Mouse (Mus musculus) layer of hippocampus, postnatal 25 days (tissue): ENCODE results near the gene Pcyt2. TPM values are rescaled to one million over a fixed set of nuclear protein-coding genes. Genes with fewer than 3 reads are reported as not detected.

ENCODE experiments used
- DNase-seq, 2 experiments: peaks; one replicate each; pipeline ENCODE4 v3.0.0; 2022; ENCODE audit warnings: mixed read lengths in 2 of 2, low spot score in 1 of 2; ENCODE audit errors: extremely low spot score in 1 of 2
- microRNA-seq, 2 experiments: library from miRNA; unstranded; fragments of <30 nt; microRNA quantifications; one replicate each; pipeline ENCODE4 v1.2.0; 2021
- total RNA-seq, 2 experiments: library from RNA; stranded (reverse); gene quantifications; 2 replicates each; pipeline ENCODE4 v1.2.3; 2021

Gene Pcyt2
- total RNA-seq, 2 experiments from 2014 or later: 133 to 162 TPM

GRCm38 (mm10) chr11:120571754-120572416, 45.9 kb downstream of the Pcyt2 start:
- no peak for DNase-seq

- no peak for DNase-seq
Observed at GRCm38 (mm10) chr11:120571122-120571521, 46.6 kb downstream of the Pcyt2 start.

- DNase-seq: no peak
Observed at GRCm38 (mm10) chr11:120568324-120568723, 49.4 kb downstream of the Pcyt2 start.

- no peak for DNase-seq
Observed at GRCm38 (mm10) chr11:120565114-120565513, 52.6 kb downstream of the Pcyt2 start.

GRCm38 (mm10) chr11:120562949-120563348, 54.8 kb downstream of the Pcyt2 start:
- no peak for DNase-seq

- DNase-seq: no peak
Observed at GRCm38 (mm10) chr11:120560952-120561728, 56.6 kb downstream of the Pcyt2 start.

Small RNA genes lying within 50 kb of the gene (microRNA-seq; reads per million reads assigned to microRNA genes)
- gene Mir6936: 0.37 to 3.2 reads per million in 2 experiments

Other genes starting within 250 kb of the Pcyt2 start
- gene Faap100, start 239.2 kb downstream of the Pcyt2 start, total RNA-seq: 10 to 100 TPM; 16.2 to 17.1 TPM
- 10 to 100 TPM; 62.4 to 63.0 TPM for gene Nploc4, start 180.2 kb downstream of the Pcyt2 start, total RNA-seq
- 1 to 10 TPM in 1 of 2 experiments, under 1 TPM in 1; 0.32 to 6.8 TPM for gene Tspan10, start 175.3 kb downstream of the Pcyt2 start, total RNA-seq
- under 1 TPM; 0.56 to 0.59 TPM for gene Pde6g, start 164.4 kb downstream of the Pcyt2 start, total RNA-seq
- 10 to 100 TPM; 15.5 to 16.2 TPM for gene Oxld1, start 159.9 kb downstream of the Pcyt2 start, total RNA-seq
- 10 to 100 TPM; 23.6 to 26.8 TPM for gene Ccdc137, start 159.8 kb downstream of the Pcyt2 start, total RNA-seq
- gene Arl16, start 150.3 kb downstream of the Pcyt2 start, total RNA-seq: 10 to 100 TPM; 50.8 to 53.8 TPM
- 10 to 100 TPM; 60.9 to 72.0 TPM for gene Mrpl12, start 133.3 kb downstream of the Pcyt2 start, total RNA-seq
- gene Slc25a10, start 126.1 kb downstream of the Pcyt2 start, total RNA-seq: 10 to 100 TPM; 18.1 to 22.4 TPM
- gene Gcgr, start 87.2 kb downstream of the Pcyt2 start, total RNA-seq: under 1 TPM; 0.15 to 0.19 TPM
- 10 to 100 TPM; 86.1 to 86.5 TPM for gene Mcrip1, start 68.2 kb downstream of the Pcyt2 start, total RNA-seq
- gene Ppp1r27, start 66.8 kb downstream of the Pcyt2 start, total RNA-seq: not detected
- 100 to 1,000 TPM; 127 to 136 TPM for gene P4hb, start 44.7 kb downstream of the Pcyt2 start, total RNA-seq
- 100 to 1,000 TPM; 306 to 324 TPM for gene Arhgdia, start 36.3 kb downstream of the Pcyt2 start, total RNA-seq
- 10 to 100 TPM; 61.7 to 67.4 TPM for gene Alyref, start 19.6 kb downstream of the Pcyt2 start, total RNA-seq
- 100 to 1,000 TPM in 1 of 2 experiments, 10 to 100 TPM in 1; 87.2 to 109 TPM for gene Anapc11, start 19.5 kb downstream of the Pcyt2 start, total RNA-seq
- 1 to 10 TPM; 2.1 to 2.9 TPM for gene Npb, start 9.5 kb downstream of the Pcyt2 start, total RNA-seq
- gene Sirt7, start 7.3 kb upstream of the Pcyt2 start, total RNA-seq: 10 to 100 TPM; 36.1 to 42.4 TPM
- 10 to 100 TPM; 68.9 to 83.2 TPM for gene Mafg, start 15.7 kb upstream of the Pcyt2 start, total RNA-seq
- gene Pycr1, start 25.8 kb upstream of the Pcyt2 start, total RNA-seq: 1 to 10 TPM; 4.3 to 4.9 TPM
- 1 to 10 TPM; 2.5 to 3.5 TPM for gene Myadml2, start 30.2 kb upstream of the Pcyt2 start, total RNA-seq
- 1 to 10 TPM; 4.5 to 8.2 TPM for gene Notum, start 43.2 kb upstream of the Pcyt2 start, total RNA-seq
- gene Aspscr1, start 55.0 kb upstream of the Pcyt2 start, total RNA-seq: 10 to 100 TPM; 50.0 to 55.7 TPM
- gene Cenpx, start 95.8 kb upstream of the Pcyt2 start, total RNA-seq: 10 to 100 TPM; 20.1 to 21.9 TPM
- 10 to 100 TPM; 47.0 to 65.2 TPM for gene Lrrc45, start 96.0 kb upstream of the Pcyt2 start, total RNA-seq
- 10 to 100 TPM; 33.7 to 46.8 TPM for gene Rac3, start 103.5 kb upstream of the Pcyt2 start, total RNA-seq
- 10 to 100 TPM; 12.4 to 12.9 TPM for gene Dcxr, start 109.3 kb upstream of the Pcyt2 start, total RNA-seq
- gene Cbr2, start 114.2 kb upstream of the Pcyt2 start, total RNA-seq: 1 to 10 TPM; 1.5 to 1.6 TPM
- gene Hmga1b, start 144.9 kb upstream of the Pcyt2 start, total RNA-seq: 10 to 100 TPM; 19.9 to 22.8 TPM
- 10 to 100 TPM; 68.8 to 74.1 TPM for gene Rfng, start 166.3 kb upstream of the Pcyt2 start, total RNA-seq
- gene Gps1, start 166.3 kb upstream of the Pcyt2 start, total RNA-seq: 100 to 1,000 TPM; 147 to 153 TPM
- 10 to 100 TPM; 45.7 to 50.0 TPM for gene Dus1l, start 178.5 kb upstream of the Pcyt2 start, total RNA-seq
- 100 to 1,000 TPM; 191 to 198 TPM for gene Fasn, start 206.6 kb upstream of the Pcyt2 start, total RNA-seq